In the genomic region with DNA sequence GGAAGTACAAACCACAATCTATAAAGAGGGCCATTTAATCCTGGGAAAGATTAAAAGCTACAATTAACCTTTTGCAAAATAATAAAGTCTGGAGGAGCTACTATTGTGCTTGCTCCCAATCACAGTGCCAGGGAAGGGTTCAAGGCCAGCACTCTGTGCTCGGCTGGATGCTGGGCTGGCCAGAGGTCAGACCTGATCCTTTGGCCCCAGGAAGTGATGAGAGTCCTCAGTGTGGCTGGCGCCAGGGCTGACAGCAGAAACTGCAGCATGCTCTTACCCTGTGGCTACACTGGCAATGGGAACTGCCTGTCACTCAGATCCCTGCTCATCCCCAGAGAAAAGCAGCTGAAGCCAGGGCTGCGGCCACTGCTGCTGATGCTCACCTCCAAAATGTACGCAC, we compare ENCODE assay signal across 15 mouse cellular contexts. TPM values are rescaled to one million over a fixed set of nuclear protein-coding genes. Genes with fewer than 3 reads are reported as not detected.
DNase-seq lines count a peak whose midpoint lies in the region; ATAC-seq and TF ChIP-seq lines count a peak whose summit lies in the region.
"Had no signal": no experiment of that assay in that cellular context is flagged by ENCODE, and none has a peak within 500 bp of the region (broad histone marks: within the 10 kb centered on the region; RNA-seq: fewer than 3 reads in every experiment).

No protein-coding gene starts in this region.

- WGBS in hindbrain, embryonic 10.5 days: 65% methylated on average over 4 of the region's 4 CpGs
- 75% methylated on average over 4 of the region's 4 CpGs for WGBS in hindbrain, embryonic 16.5 days
- 60% methylated on average over 4 of the region's 4 CpGs for WGBS in midbrain, embryonic 16.5 days
- WGBS in midbrain, postnatal 0 days: 66% methylated on average over 4 of the region's 4 CpGs
- WGBS in forebrain, embryonic 13.5 days: 72% methylated on average over 4 of the region's 4 CpGs

- H3K9me3 ChIP-seq in hindbrain, embryonic 10.5 days: no peaks in the 10 kb centered on the region
- no peaks in the 10 kb centered on the region for H3K9me3 ChIP-seq in hindbrain, embryonic 16.5 days (ENCODE audit: control insufficient read depth, low read length)
- no peaks in the 10 kb centered on the region for H3K9me3 ChIP-seq in midbrain, embryonic 16.5 days (replicated peaks; ENCODE audit: control insufficient read depth, low read length, poor library complexity, severe bottlenecking)
- H3K9me3 ChIP-seq in midbrain, postnatal 0 days (ENCODE audit: low read length): no peaks in the 10 kb centered on the region
- no peaks in the 10 kb centered on the region for H3K9me3 ChIP-seq in forebrain, embryonic 13.5 days (replicated peaks)
- H3K9me3 ChIP-seq: forebrain, embryonic 15.5 days; neural tube, embryonic 15.5 days had no signal

- no peak overlapping the region for H3K4me2 ChIP-seq in hindbrain, embryonic 16.5 days (ENCODE audit: low read length)
- H3K4me2 ChIP-seq in midbrain, embryonic 16.5 days (ENCODE audit: low read length): no peak overlapping the region
- H3K4me2 ChIP-seq in midbrain, postnatal 0 days (ENCODE audit: low read depth, low read length, poor library complexity, severe bottlenecking): no peak overlapping the region
- H3K4me2 ChIP-seq in forebrain, embryonic 13.5 days: no peak overlapping the region
- H3K4me2 ChIP-seq: forebrain, embryonic 15.5 days; neural tube, embryonic 15.5 days had no signal

- H3K27me3 ChIP-seq in hindbrain, embryonic 10.5 days (ENCODE audit: insufficient read depth, poor library complexity, severe bottlenecking): no peaks in the 10 kb centered on the region
- no peaks in the 10 kb centered on the region for H3K27me3 ChIP-seq in hindbrain, embryonic 16.5 days (replicated peaks; ENCODE audit: control insufficient read depth, insufficient read depth, low read length)
- H3K27me3 ChIP-seq in midbrain, embryonic 16.5 days (ENCODE audit: control insufficient read depth, insufficient read depth, low read depth, low read length): no peaks in the 10 kb centered on the region
- H3K27me3 ChIP-seq in midbrain, postnatal 0 days (ENCODE audit: insufficient read depth, low read length): no peaks in the 10 kb centered on the region
- H3K27me3 ChIP-seq in forebrain, embryonic 13.5 days: no peaks in the 10 kb centered on the region
- H3K27me3 ChIP-seq: forebrain, embryonic 15.5 days; neural tube, embryonic 15.5 days had no signal

- no peak for TF ChIP-seq CTCF in midbrain, postnatal 0 days (IDR thresholded peaks at IDR 0.05)

- no peak overlapping the region for H3K4me3 ChIP-seq in hindbrain, embryonic 10.5 days
- no peak overlapping the region for H3K4me3 ChIP-seq in hindbrain, embryonic 16.5 days (ENCODE audit: low read length)
- H3K4me3 ChIP-seq in midbrain, embryonic 16.5 days (ENCODE audit: low read depth, low read length): no peak overlapping the region
- H3K4me3 ChIP-seq in midbrain, postnatal 0 days (ENCODE audit: low read depth, low read length): no peak overlapping the region
- H3K4me3 ChIP-seq in forebrain, embryonic 13.5 days: no peak overlapping the region
- H3K4me3 ChIP-seq: forebrain, embryonic 15.5 days; neural tube, embryonic 15.5 days had no signal

- no peak for DNase-seq in hindbrain, embryonic 10.5 days (ENCODE audit: low spot score)
- no peak for DNase-seq in midbrain, postnatal 0 days (ENCODE audit: low spot score)
- DNase-seq in liver: peak; percentile 30
- DNase-seq in layer of hippocampus, postnatal 10 days (ENCODE audit: low spot score in 2 of 2): no peak
- DNase-seq: cerebellum, postnatal 10 days; heart, adult 18-20 months; lung, postnatal 14 days; right cerebral cortex, postnatal 4 days; thymus, postnatal 4 days had no signal

- peaks cover 30% of the 10 kb centered on the region for H3K4me1 ChIP-seq in hindbrain, embryonic 10.5 days (replicated peaks)
- peaks cover 5% of the 10 kb centered on the region for H3K4me1 ChIP-seq in hindbrain, embryonic 16.5 days (ENCODE audit: control insufficient read depth, insufficient read depth, low read depth, low read length)
- peaks cover 6% of the 10 kb centered on the region; the same call in 1 of the 2 replicates for H3K4me1 ChIP-seq in midbrain, embryonic 16.5 days (ENCODE audit: control insufficient read depth, insufficient read depth, low read length)
- no peaks in the 10 kb centered on the region; the same call in 1 of the 2 replicates for H3K4me1 ChIP-seq in midbrain, postnatal 0 days (ENCODE audit: insufficient read depth, low read length)
- peaks cover 3% of the 10 kb centered on the region; the same call in 1 of the 2 replicates for H3K4me1 ChIP-seq in forebrain, embryonic 13.5 days

- no peaks in the 10 kb centered on the region for H3K36me3 ChIP-seq in hindbrain, embryonic 10.5 days
- no peaks in the 10 kb centered on the region for H3K36me3 ChIP-seq in hindbrain, embryonic 16.5 days (ENCODE audit: control insufficient read depth, insufficient read depth, low read length)
- H3K36me3 ChIP-seq in midbrain, embryonic 16.5 days (ENCODE audit: control insufficient read depth, insufficient read depth, low read length): no peaks in the 10 kb centered on the region
- no peaks in the 10 kb centered on the region; the same call in 1 of the 2 replicates for H3K36me3 ChIP-seq in midbrain, postnatal 0 days (ENCODE audit: insufficient read depth, low read length)
- H3K36me3 ChIP-seq in forebrain, embryonic 13.5 days (ENCODE audit: poor library complexity, severe bottlenecking): no peaks in the 10 kb centered on the region
- H3K36me3 ChIP-seq: forebrain, embryonic 15.5 days; neural tube, embryonic 15.5 days had no signal

- no peak overlapping the region for H3K9ac ChIP-seq in hindbrain, embryonic 16.5 days (ENCODE audit: low read depth, low read length)
- 0 out of 2 replicates have a peak overlapping the region, but pooled peaks have one; percentile 25 for H3K9ac ChIP-seq in midbrain, embryonic 16.5 days (ENCODE audit: low read depth, low read length)
- no peak overlapping the region for H3K9ac ChIP-seq in midbrain, postnatal 0 days (replicated peaks; ENCODE audit: low read length, poor library complexity, severe bottlenecking)
- no peak overlapping the region for H3K9ac ChIP-seq in forebrain, embryonic 13.5 days
- H3K9ac ChIP-seq: forebrain, embryonic 15.5 days; neural tube, embryonic 15.5 days had no signal

- ATAC-seq in hindbrain, embryonic 16.5 days: no peak
- ATAC-seq in midbrain, embryonic 16.5 days: no peak
- ATAC-seq in midbrain, postnatal 0 days (ENCODE audit: low FRiP score): no peak
- no peak for ATAC-seq in forebrain, embryonic 13.5 days
- ATAC-seq: forebrain, embryonic 15.5 days; hindbrain, postnatal 0 days had no signal

- 0 out of 2 replicates have a peak overlapping the region, but pooled peaks have one; percentile 24 for H3K27ac ChIP-seq in hindbrain, embryonic 10.5 days
- no peak overlapping the region for H3K27ac ChIP-seq in hindbrain, embryonic 16.5 days (ENCODE audit: low read depth, low read length)
- no peak overlapping the region for H3K27ac ChIP-seq in midbrain, embryonic 16.5 days (ENCODE audit: low read length)
- H3K27ac ChIP-seq in midbrain, postnatal 0 days (ENCODE audit: low read depth, low read length): no peak overlapping the region
- H3K27ac ChIP-seq in forebrain, embryonic 13.5 days: no peak overlapping the region
- H3K27ac ChIP-seq: forebrain, embryonic 15.5 days; hindbrain, postnatal 0 days; neural tube, embryonic 15.5 days had no signal

RNA-seq across cellular contexts. Expression of a gene that starts 55.2 kb away (rescaled TPM):
- polyA plus RNA-seq in hindbrain, embryonic 10.5 days (2016; fragmentation: Nextera tagmentation; extraction: Ambion mirVana): 6.9 and 7.9 TPM in 2 replicates
- polyA plus RNA-seq in hindbrain, embryonic 16.5 days (2015; fragmentation: Nextera tagmentation; extraction: Ambion mirVana): 29.5 and 38.4 TPM in 2 replicates
- polyA plus RNA-seq in midbrain, embryonic 16.5 days (2015; fragmentation: Nextera tagmentation; extraction: Ambion mirVana): 35.9 and 37.5 TPM in 2 replicates
- total RNA-seq in midbrain, postnatal 0 days (2014; rRNA removed): 69.5 and 73.3 TPM in 2 replicates
- polyA plus RNA-seq in midbrain, postnatal 0 days (2015; fragmentation: Nextera tagmentation; extraction: Ambion mirVana): 33.1 and 36.3 TPM in 2 replicates
- polyA plus RNA-seq in forebrain, embryonic 13.5 days (2015; fragmentation: Nextera tagmentation; extraction: Ambion mirVana): 9.6 and 10.7 TPM in 2 replicates
- total RNA-seq in layer of hippocampus, postnatal 10 days (2021): 10 to 100 TPM; 96.1 to 98.4 TPM
